Mouse (Mus musculus) midbrain, embryonic 11.5 days (tissue): Measurements from ENCODE around the gene Hcrtr1. TPM values are rescaled to one million over a fixed set of nuclear protein-coding genes. Genes with fewer than 3 reads are reported as not detected.

Source experiments
- ATAC-seq: fragments of 200-750 bp; cut with Nextera tagmentation; 2 replicates; pipeline ENCODE4 v1.8.0; 2017; ENCODE audit warnings: moderate TSS enrichment, moderate library complexity; ENCODE audit not compliant: low FRiP score
- DNase-seq: peaks from one replicate; pipeline ENCODE4 v3.0.0; 2015; ENCODE audit warnings: low spot score; ENCODE audit errors: missing footprints
- H3K27ac ChIP-seq: fragments of 300-500 bp; sonication (generic); 2 replicates; pipeline ENCODE4 v1.5.1; 2014; ENCODE audit warnings: low read depth, low read length
- H3K27me3 ChIP-seq: fragments of 300-500 bp; sonication (generic); 2 replicates; pipeline ENCODE4 v1.6.1; 2014; ENCODE audit warnings: mild to moderate bottlenecking, low read length, moderate library complexity, mixed read lengths; ENCODE audit not compliant: control insufficient read depth, insufficient read depth
- H3K36me3 ChIP-seq: fragments of 300-500 bp; sonication (generic); 2 replicates; pipeline ENCODE4 v1.6.1; 2014; ENCODE audit warnings: mild to moderate bottlenecking, low read length, moderate library complexity, mixed read lengths; ENCODE audit not compliant: control insufficient read depth, insufficient read depth
- H3K4me1 ChIP-seq: fragments of 300-500 bp; sonication (generic); 2 replicates; pipeline ENCODE4 v1.6.1; 2014; ENCODE audit warnings: low read length; ENCODE audit not compliant: control insufficient read depth, insufficient read depth
- H3K4me2 ChIP-seq: fragments of 300-500 bp; sonication (generic); 2 replicates; pipeline ENCODE4 v1.6.1; 2014; ENCODE audit warnings: mild to moderate bottlenecking, moderate library complexity
- H3K4me3 ChIP-seq: fragments of 300-500 bp; sonication (generic); 2 replicates; pipeline ENCODE4 v1.5.1; 2014; ENCODE audit warnings: low read depth, low read length
- H3K9ac ChIP-seq: fragments of 300-500 bp; sonication (generic); 2 replicates; pipeline ENCODE4 v1.6.1; 2014; ENCODE audit warnings: low read length
- H3K9me3 ChIP-seq: fragments of 300-500 bp; sonication (generic); 2 replicates; pipeline ENCODE4 v1.6.1; 2016; ENCODE audit warnings: low read length; ENCODE audit not compliant: control insufficient read depth
- WGBS: fragments of 180-500 bp; shearing (Covaris S2); extraction: QIAGEN DNeasy Blood & Tissue Kit; methylation state at CpG from one replicate; pipeline ENCODE4 v1.1.7; 2014; 5-methylcytosine and 5-hydroxymethylcytosine counted together
- polyA plus RNA-seq: library from polyadenylated mRNA; unstranded; fragments of >200 nt; fragmentation: Nextera tagmentation; extraction: Ambion mirVana; gene quantifications from 2 replicates; pipeline ENCODE4 v1.2.1, GENCODE M21; 2014

Gene Hcrtr1
- polyA plus RNA-seq = 0.14 and 0.18 TPM in 2 replicates

DNA sequence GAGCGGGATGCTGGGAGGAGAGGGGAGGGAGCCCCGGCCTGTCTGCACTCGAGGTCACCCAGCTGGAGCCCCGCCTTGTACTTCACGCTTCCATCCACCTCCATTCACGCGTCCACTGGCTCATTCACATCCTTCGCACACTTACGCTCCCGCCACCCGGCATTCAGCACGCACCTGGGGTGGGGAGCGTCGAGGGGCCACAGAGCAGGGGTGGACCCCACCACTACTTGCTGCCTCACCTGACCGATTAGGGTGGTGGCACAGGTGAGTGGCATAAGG, at the start of gene Hcrtr1:
Gene Hcrtr1, minus strand, starts transcription at position 146 of the 279 bp plus-strand sequence.
- under 1% methylated on average over 14 of the region's 15 CpGs for WGBS
- H3K27ac ChIP-seq = no peak within 1 kb of the TSS
- 0 out of 2 replicates have a peak, but pooled peaks have one; percentile 4 for ATAC-seq

DNA sequence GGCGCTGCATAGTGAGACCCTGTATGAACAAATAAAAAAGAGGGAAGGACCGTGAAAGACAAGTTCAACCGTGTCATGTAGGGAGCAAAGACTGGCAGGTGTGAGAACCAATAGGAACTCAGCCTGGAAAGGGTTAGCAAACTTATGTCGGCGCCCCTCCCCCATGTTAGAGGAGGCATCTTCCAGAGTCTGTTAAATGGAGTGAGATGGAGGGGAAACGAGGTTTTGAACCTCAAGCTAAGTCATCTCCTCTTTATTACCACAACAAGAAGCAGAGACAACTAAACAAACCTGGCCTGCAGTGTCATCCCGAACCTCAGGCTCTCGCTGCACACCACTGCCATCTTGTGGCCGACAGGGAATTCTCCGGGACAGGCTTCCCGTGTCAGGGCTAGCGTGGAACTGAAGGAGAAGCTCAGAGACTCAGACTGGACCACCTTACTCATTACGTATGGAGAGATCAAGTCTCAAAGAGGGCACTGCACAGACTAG, 49.7 kb upstream of the Hcrtr1 start:
- WGBS = 5% methylated on average over 13 of the region's 13 CpGs
- no peak overlapping the region for H3K27ac ChIP-seq
- peak; percentile 70 for ATAC-seq
- peak overlapping the region; percentile 5; the same call in 1 of the 2 replicates for H3K9ac ChIP-seq
- H3K4me1 ChIP-seq = no peaks in the 10 kb centered on the region
- DNase-seq = peak; percentile 97
- no peaks in the 10 kb centered on the region for H3K36me3 ChIP-seq
- peak overlapping the region; percentile 35 for H3K4me2 ChIP-seq
- H3K9me3 ChIP-seq = no peaks in the 10 kb centered on the region
- H3K4me3 ChIP-seq = peak overlapping the region; percentile 9; the same call in 1 of the 2 replicates
- H3K27me3 ChIP-seq = no peaks in the 10 kb centered on the region

More for the DNA sequence above, at the start of gene Hcrtr1:
- Histone ChIP-seq H3K4me3 (peak within 1 kb of the TSS; percentile 39), H3K4me1 (peaks cover 11% of the 10 kb centered on the region), H3K36me3 (no peaks in the 10 kb centered on the region), H3K9ac (peak within 1 kb of the TSS; percentile 40), H3K4me2 (peak within 1 kb of the TSS; percentile 71), H3K27me3 (peaks cover 26% of the 10 kb centered on the region), H3K9me3 (no peaks in the 10 kb centered on the region)
- DNase-seq = peak; percentile 92

DNA sequence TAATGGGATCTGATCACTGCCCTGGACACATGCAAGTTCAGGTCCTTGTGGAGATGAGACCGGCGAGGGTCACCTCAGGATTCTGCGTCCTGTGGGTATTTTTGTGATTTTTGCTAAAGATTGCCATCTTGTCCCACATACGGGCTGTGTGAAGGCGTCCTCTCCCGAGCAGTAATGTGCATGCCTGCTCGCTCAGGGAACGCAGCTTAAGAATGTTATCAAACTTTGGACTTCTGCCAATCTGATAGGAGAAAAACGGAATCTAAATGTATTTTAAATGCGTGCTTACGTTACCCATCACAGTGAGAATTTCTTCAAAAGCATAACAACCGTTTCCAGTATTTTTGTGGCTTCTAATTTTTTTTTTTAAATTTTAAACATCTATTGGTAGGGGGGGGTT, 47.7 kb upstream of the Hcrtr1 start:
- DNase-seq = no peak
- whole genome bisulfite sequencing = 91% methylated on average over 12 of the region's 12 CpGs

DNA sequence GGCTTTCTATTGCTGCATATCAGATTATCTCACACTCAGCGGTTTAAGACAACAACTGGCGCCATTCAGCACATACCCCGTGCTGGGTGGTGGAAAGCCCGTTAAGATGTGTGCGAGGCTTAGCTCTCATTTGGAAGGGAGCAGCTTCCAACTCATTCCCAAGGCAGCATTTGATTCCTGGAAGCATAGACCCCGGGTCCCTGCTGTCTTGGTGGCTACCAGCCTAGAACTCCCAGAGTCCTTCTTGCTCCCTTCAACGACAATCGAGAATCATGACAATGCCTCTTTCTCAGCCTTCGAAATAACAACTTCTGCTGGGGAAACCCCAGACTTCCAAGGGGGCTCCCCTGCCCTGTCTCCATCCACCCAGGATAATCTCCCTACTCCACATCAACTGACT, 47.3 kb upstream of the Hcrtr1 start:
- no peaks in the 10 kb centered on the region for H3K36me3 ChIP-seq
- no peak overlapping the region for H3K4me2 ChIP-seq
- no peak overlapping the region for H3K4me3 ChIP-seq
- 79% methylated on average over 9 of the region's 9 CpGs for WGBS
- H3K9me3 ChIP-seq = no peaks in the 10 kb centered on the region
- H3K27ac ChIP-seq = no peak overlapping the region
- ATAC-seq (no peak), DNase-seq (no peak)
- no peaks in the 10 kb centered on the region for H3K4me1 ChIP-seq
- no peak overlapping the region for H3K9ac ChIP-seq
- no peaks in the 10 kb centered on the region for H3K27me3 ChIP-seq

More for the DNA sequence above, 47.7 kb upstream of the Hcrtr1 start:
- H3K4me3 ChIP-seq = no peak overlapping the region
- H3K9ac ChIP-seq = no peak overlapping the region
- H3K36me3 ChIP-seq = no peaks in the 10 kb centered on the region
- no peaks in the 10 kb centered on the region for H3K4me1 ChIP-seq
- no peaks in the 10 kb centered on the region for H3K9me3 ChIP-seq
- no peak overlapping the region for H3K27ac ChIP-seq
- ATAC-seq = no peak
- no peaks in the 10 kb centered on the region for H3K27me3 ChIP-seq
- no peak overlapping the region for H3K4me2 ChIP-seq

- no peak overlapping the region for H3K4me3 ChIP-seq
- no peak overlapping the region for H3K27ac ChIP-seq
- WGBS = 97% methylated on average over 5 of the region's 5 CpGs
- ATAC-seq (no peak), DNase-seq (no peak)
- H3K36me3 ChIP-seq = no peaks in the 10 kb centered on the region
- H3K4me1 ChIP-seq = no peaks in the 10 kb centered on the region
- H3K9ac ChIP-seq = no peak overlapping the region
- H3K27me3 ChIP-seq = no peaks in the 10 kb centered on the region
- no peak overlapping the region for H3K4me2 ChIP-seq
- H3K9me3 ChIP-seq = no peaks in the 10 kb centered on the region
Measured at GRCm38 (mm10) chr4:130183879-130184278, 44.7 kb upstream of the Hcrtr1 start.

DNA sequence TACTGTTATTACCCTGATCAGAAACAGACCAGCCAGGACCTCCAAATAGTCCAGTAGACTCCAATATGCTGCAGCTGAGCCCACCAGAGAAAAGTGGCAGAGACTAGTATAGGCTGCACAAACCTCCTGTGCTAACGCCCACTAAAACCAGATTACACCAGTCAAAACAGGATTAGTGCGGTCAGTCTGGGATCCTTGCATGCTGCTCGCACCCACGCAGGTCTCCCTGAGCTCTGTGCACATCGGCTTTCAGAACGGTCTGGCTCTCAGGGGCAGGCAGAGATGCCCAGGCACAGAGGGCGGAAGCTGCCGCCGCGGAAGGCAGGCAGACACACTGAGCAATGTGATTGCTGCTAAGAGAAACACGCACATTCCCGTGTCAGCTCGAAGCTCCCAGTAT, 43.9 kb upstream of the Hcrtr1 start:
- WGBS = 77% methylated on average over 13 of the region's 13 CpGs
- H3K4me1 ChIP-seq = no peaks in the 10 kb centered on the region

DNA sequence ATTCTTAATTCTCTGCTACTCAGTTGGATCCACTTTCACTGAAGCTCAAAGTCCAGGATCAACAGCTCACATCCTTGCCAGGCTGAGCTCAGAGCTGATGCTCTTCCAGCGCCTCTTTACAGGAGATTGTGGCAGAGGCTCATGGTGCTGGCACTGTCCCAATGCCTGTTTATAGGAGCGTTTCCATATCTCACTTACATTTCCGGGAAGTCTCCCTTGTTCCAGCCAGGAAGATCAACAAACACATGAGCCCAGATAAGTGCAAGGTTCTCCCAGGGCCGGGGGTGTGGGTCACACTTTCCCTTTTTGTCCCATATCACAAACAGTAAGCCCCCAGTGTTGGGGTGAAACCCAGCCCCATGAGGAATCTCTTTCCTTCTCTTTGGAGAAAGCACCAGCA, 42.7 kb upstream of the Hcrtr1 start:
- Histone ChIP-seq H3K4me1 (no peaks in the 10 kb centered on the region), H3K36me3 (no peaks in the 10 kb centered on the region), H3K4me2 (no peak overlapping the region), H3K9ac (no peak overlapping the region), H3K27ac (no peak overlapping the region), H3K4me3 (no peak overlapping the region), H3K9me3 (no peaks in the 10 kb centered on the region), H3K27me3 (no peaks in the 10 kb centered on the region)
- ATAC-seq (no peak), DNase-seq (no peak)
- WGBS = 83% methylated on average over 4 of the region's 4 CpGs

More for the DNA sequence above, 43.9 kb upstream of the Hcrtr1 start:
- Histone ChIP-seq H3K4me2 (no peak overlapping the region), H3K27ac (no peak overlapping the region), H3K4me3 (no peak overlapping the region), H3K36me3 (no peaks in the 10 kb centered on the region), H3K9ac (no peak overlapping the region), H3K27me3 (no peaks in the 10 kb centered on the region), H3K9me3 (no peaks in the 10 kb centered on the region)
- DNase-seq = no peak
- no peak for ATAC-seq

- 80% methylated on average over 7 of the region's 7 CpGs for WGBS
- Histone ChIP-seq H3K27me3 (no peaks in the 10 kb centered on the region), H3K36me3 (no peaks in the 10 kb centered on the region), H3K4me3 (no peak overlapping the region), H3K27ac (no peak overlapping the region), H3K9me3 (no peaks in the 10 kb centered on the region), H3K4me1 (no peaks in the 10 kb centered on the region), H3K4me2 (no peak overlapping the region), H3K9ac (no peak overlapping the region)
- ATAC-seq (no peak), DNase-seq (no peak)
Measured at GRCm38 (mm10) chr4:130180909-130181602, 41.9 kb upstream of the Hcrtr1 start.

DNA sequence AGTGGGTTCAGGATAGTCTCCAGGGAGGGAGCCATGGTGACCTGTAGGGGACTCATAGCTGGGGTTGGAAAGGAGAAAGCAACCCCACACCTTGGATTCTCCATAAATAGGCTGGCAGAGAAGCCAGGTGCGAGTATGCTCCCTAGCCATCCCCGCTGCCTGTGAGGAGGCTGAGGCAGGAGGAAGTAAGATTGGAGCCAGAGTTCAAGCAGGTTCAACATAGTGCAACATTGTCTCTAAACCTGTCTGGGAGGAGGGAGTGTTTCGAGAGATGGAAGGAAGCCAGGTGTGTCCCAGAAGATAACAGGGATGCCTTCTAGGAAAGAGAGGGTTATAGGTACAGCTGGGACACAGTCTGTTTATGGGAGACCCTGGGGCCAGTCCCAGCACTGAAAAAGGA, 40.7 kb upstream of the Hcrtr1 start:
- H3K4me1 ChIP-seq = peaks cover 6% of the 10 kb centered on the region
- H3K36me3 ChIP-seq = no peaks in the 10 kb centered on the region
- no peak overlapping the region for H3K4me3 ChIP-seq
- no peaks in the 10 kb centered on the region for H3K9me3 ChIP-seq
- WGBS = 87% methylated on average over 3 of the region's 3 CpGs
- no peak overlapping the region for H3K27ac ChIP-seq
- peaks cover 6% of the 10 kb centered on the region for H3K27me3 ChIP-seq
- DNase-seq = peak; percentile 59
- no peak overlapping the region for H3K9ac ChIP-seq
- H3K4me2 ChIP-seq = no peak overlapping the region
- no peak for ATAC-seq
